Mouse (Mus musculus) G1E (cell line): Measurements from ENCODE around the gene Ifna16.

Experiments used
- CTCF ChIP-seq: IDR thresholded peaks from 2 replicates; pipeline ENCODE4 v1.5.1; 2012; ENCODE audit warnings: low read depth, low read length, inconsistent platforms, mixed read lengths
- GATA1 ChIP-seq: IDR thresholded peaks from 2 replicates; pipeline ENCODE4 v1.6.1; 2012; ENCODE audit warnings: borderline replicate concordance, low read length, inconsistent platforms, mixed read lengths
- TAL1 ChIP-seq: conservative IDR thresholded peaks from 2 replicates; pipeline ENCODE4 v1.6.1; 2012; ENCODE audit warnings: low read depth, low read length, inconsistent platforms, mixed read lengths

DNA sequence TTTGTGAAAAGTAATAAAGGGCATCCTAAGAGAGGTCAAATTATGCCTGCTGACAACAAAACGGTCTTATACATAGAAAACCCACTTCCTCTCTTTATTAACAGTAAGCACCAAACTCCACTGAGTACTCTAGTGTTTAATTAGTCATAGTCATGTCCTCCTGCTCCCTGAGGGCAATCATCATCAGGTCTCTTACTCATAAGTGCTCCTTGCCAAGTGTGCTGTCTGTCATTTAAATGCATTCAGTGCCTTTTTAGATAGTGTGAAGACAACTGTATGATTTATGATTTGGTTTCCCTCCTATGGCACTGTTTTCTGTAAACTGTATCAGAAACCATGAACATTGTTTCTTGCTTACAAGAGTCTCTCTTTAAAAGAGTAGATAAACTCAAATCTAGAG, 37.6 kb upstream of the Ifna16 start:
- no peak for TF ChIP-seq CTCF
- TF ChIP-seq GATA1 = no peak
- TF ChIP-seq TAL1 = no peak
